Mouse (Mus musculus) neural tube, embryonic 14.5 days (tissue): ENCODE results near the gene Iqcm. TPM values are rescaled to one million over a fixed set of nuclear protein-coding genes. Genes with fewer than 3 reads are reported as not detected.
"Not testable (repeated sequence)": the region's sequence is repeated elsewhere in the genome, so short reads cannot be mapped to it uniquely, and the experiment has no call there.

ENCODE experiments used
- ATAC-seq: fragments of 200-750 bp; cut with Nextera tagmentation; 2 replicates; pipeline ENCODE4 v1.8.0; 2017; ENCODE audit warnings: low read depth, mild to moderate bottlenecking, moderate TSS enrichment, moderate library complexity
- H3K27ac ChIP-seq: fragments of 300-500 bp; sonication (generic); 2 replicates; pipeline ENCODE4 v1.5.1; 2014; ENCODE audit warnings: low read depth, mild to moderate bottlenecking, control low read depth, low read length, moderate library complexity, mixed read lengths
- H3K27me3 ChIP-seq: fragments of 300-500 bp; sonication (generic); 2 replicates; pipeline ENCODE4 v1.6.1; 2014; ENCODE audit warnings: low read length; ENCODE audit not compliant: control insufficient read depth, insufficient read depth
- H3K36me3 ChIP-seq: fragments of 300-500 bp; sonication (generic); 2 replicates; pipeline ENCODE4 v1.6.1; 2014; ENCODE audit warnings: low read length, mixed read lengths; ENCODE audit not compliant: control insufficient read depth, insufficient read depth
- H3K4me1 ChIP-seq: fragments of 300-500 bp; sonication (generic); 2 replicates; pipeline ENCODE4 v1.6.1; 2014; ENCODE audit warnings: low read length; ENCODE audit not compliant: control insufficient read depth, insufficient read depth
- H3K4me2 ChIP-seq: fragments of 300-500 bp; sonication (generic); 2 replicates; pipeline ENCODE4 v1.6.1; 2014; ENCODE audit warnings: mild to moderate bottlenecking, low read depth, low read length, control low read depth
- H3K4me3 ChIP-seq: fragments of 300-500 bp; sonication (generic); 2 replicates; pipeline ENCODE4 v1.5.1; 2014; ENCODE audit warnings: low read depth, low read length, control low read depth, mixed read lengths
- H3K9ac ChIP-seq: fragments of 300-500 bp; sonication (generic); replicated peaks from 2 replicates; pipeline ENCODE4 v1.6.1; 2014; ENCODE audit warnings: low read depth, mild to moderate bottlenecking, control low read depth, low read length, mixed read lengths
- H3K9me3 ChIP-seq: fragments of 300-500 bp; sonication (generic); 2 replicates; pipeline ENCODE4 v1.6.1; 2016; ENCODE audit warnings: low read length; ENCODE audit not compliant: control insufficient read depth
- WGBS: fragments of 180-500 bp; shearing (Covaris S2); extraction: QIAGEN DNeasy Blood & Tissue Kit; methylation state at CpG from one replicate; pipeline ENCODE4 v1.1.7; 2014; 5-methylcytosine and 5-hydroxymethylcytosine counted together
- polyA plus RNA-seq: library from polyadenylated mRNA; unstranded; fragments of >200 nt; fragmentation: Nextera tagmentation; extraction: Ambion mirVana; gene quantifications from 2 replicates; pipeline ENCODE4 v1.2.1, GENCODE M21; 2014

Iqcm gene
- polyA plus RNA-seq: not detected in 2 replicates

- no peak within 1 kb of the TSS for H3K9ac ChIP-seq
- WGBS: 94% methylated on average over 7 of the region's 7 CpGs
- no peaks in the 10 kb centered on the region for H3K9me3 ChIP-seq
- H3K4me3 ChIP-seq: no peak within 1 kb of the TSS
- no peak for ATAC-seq
- no peaks in the 10 kb centered on the region for H3K36me3 ChIP-seq
- no peak within 1 kb of the TSS for H3K4me2 ChIP-seq
- no peak within 1 kb of the TSS for H3K27ac ChIP-seq
- H3K4me1 ChIP-seq: no peaks in the 10 kb centered on the region
- no peaks in the 10 kb centered on the region for H3K27me3 ChIP-seq
Measured at GRCm38 (mm10) chr8:75448394-75448793, at the start of gene Iqcm. Gene Iqcm, plus strand, starts transcription at chr8:75448694.

GRCm38 (mm10) chr8:75406489-75406888 is 42.0 kb upstream of the Iqcm start, which contains the start of gene Gm10358:
Gene Gm10358, minus strand, starts transcription at chr8:75406589.
- WGBS: 98% methylated on average over 5 of the region's 5 CpGs
- no peaks in the 10 kb centered on the region for H3K36me3 ChIP-seq

GRCm38 (mm10) chr8:75415696-75416095 is 32.8 kb upstream of the Iqcm start:
- not testable (repeated sequence) for H3K4me1 ChIP-seq, H3K4me2 ChIP-seq, H3K9me3 ChIP-seq, ATAC-seq, H3K4me3 ChIP-seq, H3K27me3 ChIP-seq, H3K36me3 ChIP-seq, H3K9ac ChIP-seq, H3K27ac ChIP-seq
- WGBS: 89% methylated on average over 3 of the region's 3 CpGs

More at GRCm38 (mm10) chr8:75406489-75406888, 42.0 kb upstream of the Iqcm start, which contains the start of gene Gm10358:
- Histone ChIP-seq H3K9me3 (no peaks in the 10 kb centered on the region), H3K27ac (no peak within 1 kb of the TSS), H3K27me3 (no peaks in the 10 kb centered on the region), H3K9ac (no peak within 1 kb of the TSS), H3K4me2 (no peak within 1 kb of the TSS), H3K4me3 (no peak within 1 kb of the TSS), H3K4me1 (no peaks in the 10 kb centered on the region)
- ATAC-seq: no peak

GRCm38 (mm10) chr8:75476756-75477155 is 28.3 kb downstream of the Iqcm start:
- Histone ChIP-seq H3K9me3 (no peaks in the 10 kb centered on the region), H3K4me3 (no peak overlapping the region), H3K36me3 (no peaks in the 10 kb centered on the region), H3K4me2 (no peak overlapping the region), H3K4me1 (no peaks in the 10 kb centered on the region), H3K9ac (no peak overlapping the region), H3K27me3 (no peaks in the 10 kb centered on the region), H3K27ac (no peak overlapping the region)
- ATAC-seq: no peak
- 73% methylated on average over 1 of the region's 1 CpGs for WGBS

- Histone ChIP-seq H3K4me3 (no peak overlapping the region), H3K27ac (no peak overlapping the region), H3K9ac (no peak overlapping the region), H3K36me3 (no peaks in the 10 kb centered on the region), H3K27me3 (no peaks in the 10 kb centered on the region), H3K4me2 (no peak overlapping the region), H3K4me1 (no peaks in the 10 kb centered on the region), H3K9me3 (no peaks in the 10 kb centered on the region)
- 84% methylated on average over 13 of the region's 13 CpGs for WGBS
- ATAC-seq: no peak
Measured at GRCm38 (mm10) chr8:75489035-75489678, 40.7 kb downstream of the Iqcm start.

- Histone ChIP-seq H3K9ac (no peak overlapping the region), H3K4me3 (no peak overlapping the region), H3K27me3 (no peaks in the 10 kb centered on the region), H3K27ac (no peak overlapping the region), H3K4me1 (no peaks in the 10 kb centered on the region), H3K36me3 (no peaks in the 10 kb centered on the region), H3K4me2 (no peak overlapping the region), H3K9me3 (no peaks in the 10 kb centered on the region)
- 96% methylated on average over 1 of the region's 1 CpGs for WGBS
- ATAC-seq: no peak
Measured at GRCm38 (mm10) chr8:75509299-75509698, 60.8 kb downstream of the Iqcm start.

- 81% methylated on average over 3 of the region's 3 CpGs for WGBS
- Histone ChIP-seq H3K4me2 (no peak overlapping the region), H3K4me3 (no peak overlapping the region), H3K27me3 (no peaks in the 10 kb centered on the region), H3K9me3 (no peaks in the 10 kb centered on the region), H3K9ac (no peak overlapping the region), H3K36me3 (no peaks in the 10 kb centered on the region), H3K4me1 (no peaks in the 10 kb centered on the region), H3K27ac (no peak overlapping the region)
- no peak for ATAC-seq
Measured at GRCm38 (mm10) chr8:75513786-75514185, 65.3 kb downstream of the Iqcm start.

- Histone ChIP-seq H3K4me1 (no peaks in the 10 kb centered on the region), H3K27ac (no peak overlapping the region), H3K9me3 (no peaks in the 10 kb centered on the region), H3K4me3 (no peak overlapping the region), H3K4me2 (no peak overlapping the region), H3K27me3 (no peaks in the 10 kb centered on the region), H3K9ac (no peak overlapping the region), H3K36me3 (no peaks in the 10 kb centered on the region)
- 90% methylated on average over 3 of the region's 3 CpGs for WGBS
- ATAC-seq: no peak
Measured at GRCm38 (mm10) chr8:75549284-75549683, 100.8 kb downstream of the Iqcm start.

GRCm38 (mm10) chr8:75596281-75596680 is 147.8 kb downstream of the Iqcm start:
- 58% methylated on average over 2 of the region's 2 CpGs for WGBS
- no peaks in the 10 kb centered on the region for H3K4me1 ChIP-seq
- H3K27me3 ChIP-seq: no peaks in the 10 kb centered on the region
- H3K27ac ChIP-seq: no peak overlapping the region
- no peak for ATAC-seq
- H3K9me3 ChIP-seq: no peaks in the 10 kb centered on the region
- H3K36me3 ChIP-seq: no peaks in the 10 kb centered on the region
- H3K9ac ChIP-seq: no peak overlapping the region
- H3K4me2 ChIP-seq: no peak overlapping the region
- no peak overlapping the region for H3K4me3 ChIP-seq
